Mouse (Mus musculus) forebrain, embryonic 13.5 days (tissue): Measurements from ENCODE around the gene Dpp8. TPM values are rescaled to one million over a fixed set of nuclear protein-coding genes. Genes with fewer than 3 reads are reported as not detected.
A peak's percentile ranks its signal among the peaks of the same experiment; 100 is the strongest.

ENCODE experiments used
- ATAC-seq: fragments of 200-750 bp; cut with Nextera tagmentation; 2 replicates; pipeline ENCODE4 v1.8.0; 2017
- H3K27ac ChIP-seq: fragments of 300-500 bp; sonication (generic); 2 replicates; pipeline ENCODE4 v1.5.1; 2015; ENCODE audit warnings: inconsistent platforms, mild to moderate bottlenecking, moderate library complexity
- H3K27me3 ChIP-seq: fragments of 300-500 bp; sonication (generic); 2 replicates; pipeline ENCODE4 v1.6.1; 2015; ENCODE audit warnings: mild to moderate bottlenecking, inconsistent platforms
- H3K36me3 ChIP-seq: fragments of 300-500 bp; sonication (generic); 2 replicates; pipeline ENCODE4 v1.6.1; 2015; ENCODE audit warnings: mild to moderate bottlenecking, inconsistent platforms; ENCODE audit not compliant: poor library complexity, severe bottlenecking
- H3K4me1 ChIP-seq: fragments of 300-500 bp; sonication (generic); 2 replicates; pipeline ENCODE4 v1.6.1; 2015; ENCODE audit warnings: inconsistent platforms
- H3K4me2 ChIP-seq: fragments of 300-500 bp; sonication (generic); 2 replicates; pipeline ENCODE4 v1.6.1; 2015; ENCODE audit warnings: inconsistent platforms, mild to moderate bottlenecking, moderate library complexity
- H3K4me3 ChIP-seq: fragments of 300-500 bp; sonication (generic); 2 replicates; pipeline ENCODE4 v1.5.1; 2015; ENCODE audit warnings: mild to moderate bottlenecking, inconsistent platforms
- H3K9ac ChIP-seq: fragments of 300-500 bp; sonication (generic); 2 replicates; pipeline ENCODE4 v1.6.1; 2015; ENCODE audit warnings: mild to moderate bottlenecking, inconsistent platforms
- H3K9me3 ChIP-seq: fragments of 300-500 bp; sonication (generic); replicated peaks from 2 replicates; pipeline ENCODE4 v1.6.1; 2016; ENCODE audit warnings: inconsistent platforms
- whole genome bisulfite sequencing: fragments of 180-500 bp; shearing (Covaris S2); methylation state at CpG from one replicate; pipeline ENCODE4 v1.1.7; 2015; 5-methylcytosine and 5-hydroxymethylcytosine counted together
- polyA plus RNA-seq: library from polyadenylated mRNA; unstranded; fragments of >200 nt; fragmentation: Nextera tagmentation; extraction: Ambion mirVana; gene quantifications from 2 replicates; pipeline ENCODE4 v1.2.1, GENCODE M21; 2015

Gene Dpp8
- polyA plus RNA-seq, 1 experiment from 2014 or later = 34.9 TPM

GRCm38 (mm10) chr9:65122545-65122944 lies 90.3 kb downstream of the Dpp8 start:
- 0 out of 2 replicates have a peak, but pooled peaks have one; percentile 22 for ATAC-seq
- Histone ChIP-seq H3K9me3 (no peaks in the 10 kb centered on the region), H3K27ac (no peak overlapping the region), H3K4me3 (no peak overlapping the region), H3K9ac (peak overlapping the region; percentile 43; the same call in 1 of the 2 replicates), H3K36me3 (peaks cover 29% of the 10 kb centered on the region), H3K4me1 (peaks cover 14% of the 10 kb centered on the region), H3K27me3 (peaks cover 16% of the 10 kb centered on the region; the same call in 1 of the 2 replicates), H3K4me2 (peak overlapping the region; percentile 30; the same call in 1 of the 2 replicates)
- 19% methylated on average over 18 of the region's 18 CpGs for WGBS

DNA sequence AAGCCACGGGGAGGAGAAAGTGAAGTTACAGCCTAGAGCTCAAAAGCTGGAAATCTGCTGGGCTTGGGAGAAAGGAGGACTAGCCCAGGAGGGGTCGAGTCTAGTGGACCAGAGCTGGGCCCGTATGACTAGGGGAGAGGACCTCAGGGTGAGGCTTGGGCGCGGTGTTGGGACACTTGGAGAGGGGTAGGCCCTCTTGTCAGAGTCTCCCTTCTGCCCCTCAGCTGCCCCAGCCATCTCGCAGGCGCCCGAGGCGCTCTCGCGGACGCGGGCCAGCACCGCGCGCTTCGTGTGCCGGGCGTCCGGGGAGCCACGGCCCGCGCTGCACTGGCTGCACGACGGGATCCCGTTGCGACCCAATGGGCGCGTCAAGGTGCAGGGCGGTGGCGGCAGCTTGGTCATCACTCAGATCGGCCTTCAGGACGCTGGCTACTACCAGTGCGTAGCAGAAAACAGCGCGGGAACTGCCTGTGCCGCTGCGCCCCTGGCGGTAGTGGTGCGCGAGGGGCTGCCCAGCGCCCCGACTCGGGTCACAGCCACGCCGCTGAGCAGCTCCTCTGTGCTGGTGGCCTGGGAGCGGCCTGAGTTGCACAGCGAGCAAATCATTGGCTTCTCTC lies 91.4 kb downstream of the Dpp8 start:
- peaks cover 16% of the 10 kb centered on the region; the same call in 1 of the 2 replicates for H3K27me3 ChIP-seq
- peak overlapping the region; percentile 72 for H3K9ac ChIP-seq
- peaks cover 20% of the 10 kb centered on the region for H3K4me1 ChIP-seq
- no peaks in the 10 kb centered on the region for H3K9me3 ChIP-seq
- peak overlapping the region; percentile 87 for H3K4me2 ChIP-seq
- peak overlapping the region; percentile 45 for H3K4me3 ChIP-seq
- no peak overlapping the region for H3K27ac ChIP-seq
- peaks cover 23% of the 10 kb centered on the region for H3K36me3 ChIP-seq
- 5% methylated on average over 45 of the region's 48 CpGs for WGBS
- ATAC-seq = peak; percentile 59

- peak; percentile 36; the same call in 1 of the 2 replicates for ATAC-seq
- no peak overlapping the region for H3K9ac ChIP-seq
- H3K4me3 ChIP-seq = no peak overlapping the region
- H3K36me3 ChIP-seq = peaks cover 36% of the 10 kb centered on the region
- peaks cover 16% of the 10 kb centered on the region for H3K4me1 ChIP-seq
- WGBS = 9% methylated on average over 25 of the region's 25 CpGs
- H3K27ac ChIP-seq = no peak overlapping the region
- no peaks in the 10 kb centered on the region for H3K9me3 ChIP-seq
- peaks cover 2% of the 10 kb centered on the region; the same call in 1 of the 2 replicates for H3K27me3 ChIP-seq
- 0 out of 2 replicates have a peak overlapping the region, but pooled peaks have one; percentile 1 for H3K4me2 ChIP-seq
Measured at GRCm38 (mm10) chr9:65128123-65128815, 96.1 kb downstream of the Dpp8 start.

- H3K27me3 ChIP-seq = 0 out of 2 replicates have a peak, but pooled peaks cover 8% of the 10 kb centered on the region
- ATAC-seq = no peak
- H3K4me3 ChIP-seq = no peak overlapping the region
- no peak overlapping the region for H3K27ac ChIP-seq
- no peak overlapping the region for H3K4me2 ChIP-seq
- H3K9ac ChIP-seq = no peak overlapping the region
- H3K36me3 ChIP-seq = peaks cover 33% of the 10 kb centered on the region
- H3K9me3 ChIP-seq = no peaks in the 10 kb centered on the region
- peaks cover 16% of the 10 kb centered on the region for H3K4me1 ChIP-seq
- 94% methylated on average over 5 of the region's 5 CpGs for WGBS
Measured at GRCm38 (mm10) chr9:65131717-65132116, 99.5 kb downstream of the Dpp8 start.

Other genes with a start within 250 kb of the Dpp8 start
- gene Dennd4a, start 221.1 kb upstream of the Dpp8 start, polyA plus RNA-seq = 6.7 and 8.9 TPM in 2 replicates
- 0.05 and 0.08 TPM in 2 replicates for gene Slc24a1, start 80.8 kb upstream of the Dpp8 start, polyA plus RNA-seq
- 50.4 and 57.4 TPM in 2 replicates for gene Ints14, start 71.5 kb upstream of the Dpp8 start, polyA plus RNA-seq
- gene Hacd3, start 10.7 kb upstream of the Dpp8 start, polyA plus RNA-seq = 151 and 159 TPM in 2 replicates
- gene Igdcc4, start 69.1 kb downstream of the Dpp8 start, polyA plus RNA-seq = 10.5 and 10.8 TPM in 2 replicates
- 13.2 and 16.0 TPM in 2 replicates for gene Igdcc3, start 108.8 kb downstream of the Dpp8 start, polyA plus RNA-seq
- gene Parp16, start 162.9 kb downstream of the Dpp8 start, polyA plus RNA-seq = 5.1 and 6.1 TPM in 2 replicates
- gene Cilp, start 232.8 kb downstream of the Dpp8 start, polyA plus RNA-seq = 0.28 and 0.64 TPM in 2 replicates